Mouse (Mus musculus) adrenal gland, adult 8-10 months (tissue): ENCODE measurements around the gene Ubxn7. TPM values are rescaled to one million over a fixed set of nuclear protein-coding genes. Genes with fewer than 3 reads are reported as not detected.

ENCODE experiments used
- DNase-seq: peaks from one replicate; pipeline ENCODE4 v3.0.0; 2022
- total RNA-seq, 4 experiments: library from RNA; stranded (reverse); gene quantifications; 2 replicates each; pipeline ENCODE4 v1.2.4; 2022

Gene Ubxn7
- total RNA-seq, 4 experiments from 2014 or later: 58.8 to 79.6 (median 69.9) TPM

GRCm38 (mm10) chr16:32434691-32435090, 102.6 kb downstream of the Ubxn7 start:
- DNase-seq: no peak

- DNase-seq: no peak
These were observed 104.6 kb downstream of the Ubxn7 start for GRCm38 (mm10) chr16:32436657-32437056.

GRCm38 (mm10) chr16:32437266-32437665, 105.2 kb downstream of the Ubxn7 start:
- no peak for DNase-seq

- DNase-seq: no peak
These were observed 109.4 kb downstream of the Ubxn7 start for GRCm38 (mm10) chr16:32441432-32441831.

Other genes with a start within 250 kb of the Ubxn7 start
- gene Pigx, start 232.5 kb upstream of the Ubxn7 start, total RNA-seq: 10 to 100 TPM; 25.3 to 39.8 (median 33.4) TPM
- 10 to 100 TPM; 10.3 to 19.0 (median 14.6) TPM for gene Cep19, start 232.5 kb upstream of the Ubxn7 start, total RNA-seq
- gene Nrros, start 166.7 kb upstream of the Ubxn7 start, total RNA-seq: 1 to 10 TPM; 5.5 to 9.9 (median 8.4) TPM
- not detected for gene Bex6, start 152.4 kb upstream of the Ubxn7 start, total RNA-seq
- gene Fbxo45, start 85.1 kb upstream of the Ubxn7 start, total RNA-seq: 10 to 100 TPM; 16.8 to 20.1 (median 19.2) TPM
- 10 to 100 TPM; 13.0 to 17.8 (median 14.9) TPM for gene Wdr53, start 85.0 kb upstream of the Ubxn7 start, total RNA-seq
- not detected for gene Smco1, start 60.8 kb upstream of the Ubxn7 start, total RNA-seq
- 10 to 100 TPM; 24.5 to 30.2 (median 26.0) TPM for gene Rnf168, start 54.8 kb upstream of the Ubxn7 start, total RNA-seq
- gene Tm4sf19, start 68.2 kb downstream of the Ubxn7 start, total RNA-seq: under 1 TPM; 0.37 to 0.91 (median 0.45) TPM
- 10 to 100 TPM in 2 of 4 experiments, 1 to 10 TPM in 2; 7.2 to 13.8 (median 9.2) TPM for gene Tctex1d2, start 87.4 kb downstream of the Ubxn7 start, total RNA-seq
- 100 to 1,000 TPM in 1 of 4 experiments, 10 to 100 TPM in 3; 78.1 to 103 (median 87.3) TPM for gene Pcyt1a, start 98.7 kb downstream of the Ubxn7 start, total RNA-seq
- under 1 TPM; 0.22 to 0.34 (median 0.27) TPM for gene Slc51a, start 155.6 kb downstream of the Ubxn7 start, total RNA-seq
- gene Zdhhc19, start 164.0 kb downstream of the Ubxn7 start, total RNA-seq: not detected